Mouse (Mus musculus) lung, adult 2 months (tissue): ENCODE data around the gene Smarcad1.

Source experiments
- CTCF ChIP-seq: fragments of 200-500 bp; IDR thresholded peaks from 2 replicates; pipeline ENCODE4 v1.5.1; 2011; ENCODE audit warnings: mild to moderate bottlenecking, low read length, control low read depth; ENCODE audit not compliant: insufficient read depth
- POLR2A ChIP-seq: fragments of 200-500 bp; IDR thresholded peaks from 2 replicates; pipeline ENCODE4 v1.6.1; 2011; ENCODE audit warnings: low read depth, mild to moderate bottlenecking, control low read depth, low read length, borderline replicate concordance; ENCODE audit errors: extremely low read depth

DNA sequence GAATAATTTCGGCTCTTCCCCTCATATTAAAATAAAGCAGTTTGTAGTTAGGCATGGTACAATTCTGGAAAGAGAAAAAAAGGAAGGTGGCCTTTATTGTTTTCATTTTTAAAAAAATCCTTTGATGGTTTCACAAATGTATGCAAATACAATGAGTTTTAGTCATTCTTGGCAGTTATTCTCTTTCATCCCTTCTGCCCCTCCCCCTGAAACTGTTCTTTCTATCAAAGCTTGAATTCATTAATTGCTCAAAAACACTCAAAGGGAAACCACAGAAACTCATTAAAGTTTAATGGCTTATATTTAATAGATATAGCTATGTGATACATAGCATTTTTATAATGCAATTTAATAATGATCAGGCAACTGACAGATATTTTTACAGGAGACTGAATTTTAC lies 95.9 kb downstream of the Smarcad1 start:
- TF ChIP-seq CTCF = no peak
- TF ChIP-seq POLR2A = no peak
